Mouse (Mus musculus): ENCODE measurements around the gene B430305J03Rik. TPM values are rescaled to one million over a fixed set of nuclear protein-coding genes. Genes with fewer than 3 reads are reported as not detected.

The B430305J03Rik gene
- polyA plus RNA-seq, 1 experiment from 2014 or later = not detected

DNA sequence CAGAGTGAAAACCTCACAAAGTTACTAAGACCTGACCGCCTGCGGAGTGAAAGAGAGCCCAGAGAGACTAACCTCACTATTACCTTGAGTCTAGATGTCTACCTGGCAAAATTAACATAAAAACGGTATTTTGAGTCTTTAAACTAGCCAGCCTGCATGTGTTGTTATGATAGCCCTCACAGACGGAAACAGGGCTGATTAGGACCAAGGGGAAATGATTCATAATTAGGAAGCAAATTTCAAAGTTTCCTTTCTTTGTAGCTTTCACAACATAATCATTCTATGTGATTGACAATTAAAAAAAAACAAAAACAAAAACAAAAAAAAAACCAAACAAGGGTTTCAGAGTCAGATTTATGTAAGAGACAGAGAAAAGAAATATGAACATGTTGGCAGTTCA lies 20.6 kb upstream of the B430305J03Rik start:
- no peak overlapping the region for H3K4me3 ChIP-seq (ENCODE audit: low read length)
- WGBS = 71% methylated on average over 4 of the region's 4 CpGs
- no peak overlapping the region for H3K27ac ChIP-seq (ENCODE audit: low read depth, low read length)
- H3K9me3 ChIP-seq (ENCODE audit: control insufficient read depth, low read length) = no peaks in the 10 kb centered on the region
- no peak overlapping the region for H3K9ac ChIP-seq (ENCODE audit: low read depth, low read length)
- no peaks in the 10 kb centered on the region for H3K4me1 ChIP-seq (ENCODE audit: control insufficient read depth, insufficient read depth, low read length)
- H3K36me3 ChIP-seq (ENCODE audit: control insufficient read depth, insufficient read depth, low read length) = no peaks in the 10 kb centered on the region
- no peaks in the 10 kb centered on the region for H3K27me3 ChIP-seq (ENCODE audit: control insufficient read depth, insufficient read depth, low read length)
- no peak overlapping the region for H3K4me2 ChIP-seq (replicated peaks; ENCODE audit: low read depth, low read length)
- ATAC-seq (ENCODE audit: low FRiP score, low TSS enrichment) = no peak

GRCm38 (mm10) chr3:61376001-61376400 lies 10.2 kb upstream of the B430305J03Rik start:
- no peaks in the 10 kb centered on the region for H3K27me3 ChIP-seq (ENCODE audit: control insufficient read depth, insufficient read depth, low read length)
- H3K9me3 ChIP-seq (ENCODE audit: control insufficient read depth, low read length) = no peaks in the 10 kb centered on the region
- H3K4me2 ChIP-seq (replicated peaks; ENCODE audit: low read depth, low read length) = no peak overlapping the region
- H3K9ac ChIP-seq (ENCODE audit: low read depth, low read length) = no peak overlapping the region
- WGBS = 90% methylated on average over 8 of the region's 8 CpGs
- no peaks in the 10 kb centered on the region for H3K36me3 ChIP-seq (ENCODE audit: control insufficient read depth, insufficient read depth, low read length)
- H3K27ac ChIP-seq (ENCODE audit: low read depth, low read length) = no peak overlapping the region
- H3K4me1 ChIP-seq (ENCODE audit: control insufficient read depth, insufficient read depth, low read length) = no peaks in the 10 kb centered on the region
- ATAC-seq (ENCODE audit: low FRiP score, low TSS enrichment) = no peak
- no peak overlapping the region for H3K4me3 ChIP-seq (ENCODE audit: low read length)

- Histone ChIP-seq H3K36me3 (ENCODE audit: control insufficient read depth, insufficient read depth, low read length) (no peaks in the 10 kb centered on the region), H3K27me3 (ENCODE audit: control insufficient read depth, insufficient read depth, low read length) (no peaks in the 10 kb centered on the region), H3K27ac (ENCODE audit: low read depth, low read length) (no peak overlapping the region), H3K9me3 (ENCODE audit: control insufficient read depth, low read length) (no peaks in the 10 kb centered on the region), H3K4me3 (ENCODE audit: low read length) (no peak overlapping the region), H3K4me2 (replicated peaks; ENCODE audit: low read depth, low read length) (no peak overlapping the region), H3K4me1 (ENCODE audit: control insufficient read depth, insufficient read depth, low read length) (peaks cover 8% of the 10 kb centered on the region; the same call in 1 of the 2 replicates), H3K9ac (ENCODE audit: low read depth, low read length) (no peak overlapping the region)
- ATAC-seq (ENCODE audit: low FRiP score, low TSS enrichment) = no peak
- 97% methylated on average over 1 of the region's 1 CpGs for WGBS
Observed at GRCm38 (mm10) chr3:61368446-61368845, 2.7 kb upstream of the B430305J03Rik start.

GRCm38 (mm10) chr3:61364978-61365778 lies 573 bp downstream of the B430305J03Rik start:
- Histone ChIP-seq H3K9me3 (ENCODE audit: control insufficient read depth, low read length) (no peaks in the 10 kb centered on the region), H3K4me3 (ENCODE audit: low read length) (peak overlapping the region; percentile 60), H3K27me3 (ENCODE audit: control insufficient read depth, insufficient read depth, low read length) (no peaks in the 10 kb centered on the region), H3K27ac (ENCODE audit: low read depth, low read length) (peak overlapping the region; percentile 76), H3K9ac (ENCODE audit: low read depth, low read length) (peak overlapping the region; percentile 76), H3K4me2 (replicated peaks; ENCODE audit: low read depth, low read length) (peak overlapping the region; percentile 90), H3K4me1 (ENCODE audit: control insufficient read depth, insufficient read depth, low read length) (peaks cover 8% of the 10 kb centered on the region; the same call in 1 of the 2 replicates), H3K36me3 (ENCODE audit: control insufficient read depth, insufficient read depth, low read length) (no peaks in the 10 kb centered on the region)
- WGBS = 0% methylated on average over 68 of the region's 68 CpGs
- ATAC-seq (ENCODE audit: low FRiP score, low TSS enrichment) = peak; percentile 1; the same call in 1 of the 2 replicates

- no peaks in the 10 kb centered on the region for H3K27me3 ChIP-seq (ENCODE audit: control insufficient read depth, insufficient read depth, low read length)
- peak; percentile 50 for ATAC-seq (ENCODE audit: low FRiP score, low TSS enrichment)
- H3K9ac ChIP-seq (ENCODE audit: low read depth, low read length) = peak overlapping the region; percentile 76
- no peaks in the 10 kb centered on the region for H3K9me3 ChIP-seq (ENCODE audit: control insufficient read depth, low read length)
- peak overlapping the region; percentile 90 for H3K4me2 ChIP-seq (replicated peaks; ENCODE audit: low read depth, low read length)
- peak overlapping the region; percentile 60 for H3K4me3 ChIP-seq (ENCODE audit: low read length)
- H3K4me1 ChIP-seq (ENCODE audit: control insufficient read depth, insufficient read depth, low read length) = peaks cover 8% of the 10 kb centered on the region; the same call in 1 of the 2 replicates
- H3K36me3 ChIP-seq (ENCODE audit: control insufficient read depth, insufficient read depth, low read length) = no peaks in the 10 kb centered on the region
- 2% methylated on average over 18 of the region's 33 CpGs for WGBS
- peak overlapping the region; percentile 76 for H3K27ac ChIP-seq (ENCODE audit: low read depth, low read length)
Observed at GRCm38 (mm10) chr3:61364661-61364977, 1.1 kb downstream of the B430305J03Rik start.

DNA sequence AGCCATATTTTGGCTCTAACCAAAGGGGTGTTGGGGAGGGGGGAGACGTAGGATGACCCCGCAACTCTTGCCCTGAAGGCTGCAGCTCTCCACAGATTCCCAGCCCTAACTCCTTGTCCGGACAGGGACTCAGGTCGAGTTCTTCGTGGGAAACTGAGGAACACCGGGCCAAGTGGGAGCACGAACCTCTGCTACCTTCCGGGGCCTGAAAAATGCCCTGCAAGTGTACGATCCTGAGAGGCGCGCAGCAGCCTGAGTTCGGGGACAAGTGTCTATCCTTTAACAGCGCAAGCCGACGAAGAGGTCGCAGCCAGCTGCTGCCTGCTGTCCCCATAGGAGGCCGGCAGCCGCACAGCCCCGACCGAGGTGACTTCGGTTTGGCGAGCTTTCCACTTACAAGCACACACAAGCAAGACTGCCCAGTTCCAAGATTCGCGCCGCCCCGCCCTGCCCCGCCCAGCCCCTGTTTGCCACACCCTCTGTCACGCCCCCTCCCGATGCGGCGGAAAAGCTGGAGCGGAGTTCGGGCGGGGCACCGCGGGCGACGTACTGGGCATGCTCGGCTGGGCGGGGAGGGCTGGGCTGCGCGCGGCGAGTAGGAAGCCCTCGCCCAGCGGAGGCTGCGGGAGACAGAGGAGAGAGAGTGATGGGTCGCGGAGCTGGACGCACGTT lies 1.6 kb downstream of the B430305J03Rik start:
- no peaks in the 10 kb centered on the region for H3K27me3 ChIP-seq (ENCODE audit: control insufficient read depth, insufficient read depth, low read length)
- H3K9me3 ChIP-seq (ENCODE audit: control insufficient read depth, low read length) = no peaks in the 10 kb centered on the region
- H3K9ac ChIP-seq (ENCODE audit: low read depth, low read length) = peak overlapping the region; percentile 76
- H3K4me2 ChIP-seq (replicated peaks; ENCODE audit: low read depth, low read length) = peak overlapping the region; percentile 90
- WGBS = 0% methylated on average over 38 of the region's 51 CpGs
- peak overlapping the region; percentile 60 for H3K4me3 ChIP-seq (ENCODE audit: low read length)
- peak; percentile 93 for ATAC-seq (ENCODE audit: low FRiP score, low TSS enrichment)
- H3K4me1 ChIP-seq (ENCODE audit: control insufficient read depth, insufficient read depth, low read length) = peaks cover 8% of the 10 kb centered on the region; the same call in 1 of the 2 replicates
- no peaks in the 10 kb centered on the region for H3K36me3 ChIP-seq (ENCODE audit: control insufficient read depth, insufficient read depth, low read length)
- H3K27ac ChIP-seq (ENCODE audit: low read depth, low read length) = peak overlapping the region; percentile 83; the same call in 1 of the 2 replicates

DNA sequence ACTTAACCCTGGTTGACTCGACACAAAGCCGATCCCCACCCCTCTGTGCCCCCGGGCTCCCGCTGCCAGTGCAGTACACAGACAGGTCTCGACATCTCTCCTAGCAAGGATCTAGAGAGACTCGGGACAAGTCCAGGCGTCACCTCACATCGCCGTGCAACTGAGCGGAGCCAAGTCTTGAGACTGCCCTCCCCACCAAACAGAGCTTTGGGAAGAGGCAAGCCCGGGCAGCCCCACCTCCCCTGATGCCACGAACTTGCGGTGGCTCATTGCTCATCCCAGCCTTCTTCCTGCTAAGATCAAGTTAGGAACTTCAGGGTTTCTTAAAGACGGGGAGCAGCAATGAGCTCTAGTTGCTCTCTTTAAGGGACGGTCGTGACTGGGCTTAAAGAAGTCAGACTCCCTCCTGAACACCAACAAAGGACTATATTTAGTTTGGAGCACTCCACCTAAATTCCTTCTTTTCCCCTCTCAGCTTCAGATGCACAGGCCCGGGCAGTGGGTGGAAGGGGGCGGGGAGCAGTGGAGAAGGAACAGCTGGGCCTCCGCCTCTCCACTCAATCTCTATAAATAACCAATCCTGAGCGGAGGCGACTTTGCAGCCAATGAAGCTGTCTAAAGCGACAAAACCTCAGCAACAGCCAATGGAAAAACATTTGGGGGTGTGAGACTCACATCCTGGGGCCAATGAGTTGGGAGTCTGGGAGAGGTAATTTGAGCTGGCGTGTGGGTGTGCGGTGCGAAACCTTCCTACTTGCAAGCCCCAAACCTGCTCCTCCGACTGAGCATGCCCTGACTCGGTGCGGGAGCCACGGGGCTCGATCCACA lies 2.4 kb downstream of the B430305J03Rik start:
- peak overlapping the region; percentile 63 for H3K9ac ChIP-seq (ENCODE audit: low read depth, low read length)
- peaks cover 8% of the 10 kb centered on the region; the same call in 1 of the 2 replicates for H3K4me1 ChIP-seq (ENCODE audit: control insufficient read depth, insufficient read depth, low read length)
- no peaks in the 10 kb centered on the region for H3K36me3 ChIP-seq (ENCODE audit: control insufficient read depth, insufficient read depth, low read length)
- under 1% methylated on average over 30 of the region's 30 CpGs for WGBS
- peak overlapping the region; percentile 90 for H3K4me2 ChIP-seq (replicated peaks; ENCODE audit: low read depth, low read length)
- H3K27ac ChIP-seq (ENCODE audit: low read depth, low read length) = peak overlapping the region; percentile 86
- peak; percentile 96 for ATAC-seq (ENCODE audit: low FRiP score, low TSS enrichment)
- peak overlapping the region; percentile 60 for H3K4me3 ChIP-seq (ENCODE audit: low read length)
- H3K27me3 ChIP-seq (ENCODE audit: control insufficient read depth, insufficient read depth, low read length) = no peaks in the 10 kb centered on the region
- no peaks in the 10 kb centered on the region for H3K9me3 ChIP-seq (ENCODE audit: control insufficient read depth, low read length)

- Histone ChIP-seq H3K9ac (ENCODE audit: low read depth, low read length) (peak overlapping the region; percentile 63), H3K36me3 (ENCODE audit: control insufficient read depth, insufficient read depth, low read length) (no peaks in the 10 kb centered on the region), H3K4me2 (replicated peaks; ENCODE audit: low read depth, low read length) (peak overlapping the region; percentile 90), H3K9me3 (ENCODE audit: control insufficient read depth, low read length) (no peaks in the 10 kb centered on the region), H3K4me1 (ENCODE audit: control insufficient read depth, insufficient read depth, low read length) (peaks cover 8% of the 10 kb centered on the region; the same call in 1 of the 2 replicates), H3K27ac (ENCODE audit: low read depth, low read length) (peak overlapping the region; percentile 86), H3K4me3 (ENCODE audit: low read length) (peak overlapping the region; percentile 60), H3K27me3 (ENCODE audit: control insufficient read depth, insufficient read depth, low read length) (no peaks in the 10 kb centered on the region)
- WGBS = 5% methylated on average over 9 of the region's 9 CpGs
- ATAC-seq (ENCODE audit: low FRiP score, low TSS enrichment) = no peak
Observed at GRCm38 (mm10) chr3:61362821-61363160, 3.0 kb downstream of the B430305J03Rik start.

Measured in kidney, embryonic 14.5 days (tissue).